Mouse (Mus musculus): ENCODE measurements around the gene Fbl. TPM values are rescaled to one million over a fixed set of nuclear protein-coding genes. Genes with fewer than 3 reads are reported as not detected.

The Fbl gene
- total RNA-seq, 2 experiments from 2014 or later, result 113 to 121 TPM

Other genes starting within 250 kb of the Fbl start
- 10 to 100 TPM; 19.6 to 20.8 TPM for gene Zfp974, start 240.2 kb upstream of the Fbl start, total RNA-seq (2021)
- gene Zfp780b, start 190.5 kb upstream of the Fbl start, total RNA-seq (2021), result 10 to 100 TPM; 27.8 to 28.5 TPM
- 1 to 10 TPM; 8.7 to 8.9 TPM for gene Zfp850, start 155.6 kb upstream of the Fbl start, total RNA-seq (2021)
- gene Psmc4, start 119.6 kb upstream of the Fbl start, total RNA-seq (2021), result 100 to 1,000 TPM; 139 to 142 TPM
- gene Fcgbp, start 98.5 kb upstream of the Fbl start, total RNA-seq (2021), result under 1 TPM in 1 of 2 experiments, not detected in 1; 0.10 TPM
- not detected for gene 9530053A07Rik, start 40.2 kb upstream of the Fbl start, total RNA-seq (2021)
- gene Dyrk1b, start 9.8 kb downstream of the Fbl start, total RNA-seq (2021), result 10 to 100 TPM; 27.9 TPM
- gene Eid2, start 98.2 kb downstream of the Fbl start, total RNA-seq (2021), result 10 to 100 TPM; 73.3 to 78.0 TPM
- 10 to 100 TPM; 44.2 to 46.9 TPM for gene Eid2b, start 108.0 kb downstream of the Fbl start, total RNA-seq (2021)
- 1 to 10 TPM; 1.1 to 1.3 TPM for gene Selenov, start 121.5 kb downstream of the Fbl start, total RNA-seq (2021)
- 1 to 10 TPM; 6.9 to 8.1 TPM for gene Dll3, start 132.5 kb downstream of the Fbl start, total RNA-seq (2021)
- gene Timm50, start 142.4 kb downstream of the Fbl start, total RNA-seq (2021), result 10 to 100 TPM; 59.7 to 66.7 TPM
- gene Supt5, start 169.0 kb downstream of the Fbl start, total RNA-seq (2021), result 100 to 1,000 TPM; 111 TPM
- gene Rps16, start 180.9 kb downstream of the Fbl start, total RNA-seq (2021), result 100 to 1,000 TPM; 913 to 959 TPM
- 10 to 100 TPM; 25.0 to 33.3 TPM for gene Plekhg2, start 202.9 kb downstream of the Fbl start, total RNA-seq (2021)
- 1 to 10 TPM; 1.9 to 2.3 TPM for gene Zfp36, start 210.5 kb downstream of the Fbl start, total RNA-seq (2021)
- gene Med29, start 223.0 kb downstream of the Fbl start, total RNA-seq (2021), result 10 to 100 TPM; 18.6 to 19.7 TPM
- 10 to 100 TPM; 77.7 to 86.8 TPM for gene Paf1, start 223.2 kb downstream of the Fbl start, total RNA-seq (2021)